Mouse (Mus musculus) limb, embryonic 11.5 days (tissue): Measurements from ENCODE around the gene 4930442H23Rik. TPM values are rescaled to one million over a fixed set of nuclear protein-coding genes. Genes with fewer than 3 reads are reported as not detected.
"Not testable (repeated sequence)": the region's sequence is repeated elsewhere in the genome, so short reads cannot be mapped to it uniquely, and the experiment has no call there.

ENCODE experiments used
- ATAC-seq: fragments of 200-750 bp; cut with Nextera tagmentation; 2 replicates; pipeline ENCODE4 v1.8.0; 2017; ENCODE audit warnings: low read depth; ENCODE audit not compliant: insufficient number of reproducible peaks, low FRiP score, low TSS enrichment
- DNase-seq: peaks from one replicate; pipeline ENCODE4 v3.0.0-alpha.2; 2015; ENCODE audit warnings: low spot score
- H3K27ac ChIP-seq: fragments of 300-500 bp; sonication (generic); replicated peaks from 2 replicates; pipeline ENCODE4 v1.5.1; 2014; ENCODE audit warnings: low read depth, mild to moderate bottlenecking, low read length
- H3K27me3 ChIP-seq: fragments of 300-500 bp; sonication (generic); 2 replicates; pipeline ENCODE4 v1.6.1; 2014; ENCODE audit warnings: mild to moderate bottlenecking, low read length, mixed read lengths; ENCODE audit not compliant: control insufficient read depth, insufficient read depth
- H3K36me3 ChIP-seq: fragments of 300-500 bp; sonication (generic); 2 replicates; pipeline ENCODE4 v1.6.1; 2014; ENCODE audit warnings: mild to moderate bottlenecking, low read length, moderate library complexity, mixed read lengths; ENCODE audit not compliant: control insufficient read depth, insufficient read depth
- H3K4me1 ChIP-seq: fragments of 300-500 bp; sonication (generic); 2 replicates; pipeline ENCODE4 v1.6.1; 2014; ENCODE audit warnings: low read length, mixed read lengths; ENCODE audit not compliant: control insufficient read depth, insufficient read depth
- H3K4me2 ChIP-seq: fragments of 300-500 bp; sonication (generic); 2 replicates; pipeline ENCODE4 v1.6.1; 2014; ENCODE audit warnings: low read depth, mild to moderate bottlenecking, moderate library complexity; ENCODE audit not compliant: severe bottlenecking
- H3K4me3 ChIP-seq: fragments of 300-500 bp; sonication (generic); 2 replicates; pipeline ENCODE4 v1.5.1; 2014; ENCODE audit warnings: low read depth, low read length
- H3K9ac ChIP-seq: fragments of 300-500 bp; sonication (generic); 2 replicates; pipeline ENCODE4 v1.6.1; 2014; ENCODE audit warnings: mild to moderate bottlenecking, low read length
- H3K9me3 ChIP-seq: fragments of 300-500 bp; sonication (generic); 2 replicates; pipeline ENCODE4 v1.6.1; 2016; ENCODE audit warnings: low read length; ENCODE audit not compliant: control insufficient read depth
- WGBS: fragments of 180-500 bp; shearing (Covaris S2); extraction: QIAGEN DNeasy Blood & Tissue Kit; methylation state at CpG from one replicate; pipeline ENCODE4 v1.1.7; 2014; 5-methylcytosine and 5-hydroxymethylcytosine counted together
- polyA plus RNA-seq: library from polyadenylated mRNA; unstranded; fragments of >200 nt; fragmentation: Nextera tagmentation; extraction: Ambion mirVana; gene quantifications from 2 replicates; pipeline ENCODE4 v1.2.1, GENCODE M21; 2014

Gene 4930442H23Rik
- polyA plus RNA-seq, 1 experiment from 2014 or later: not detected

- H3K4me2 ChIP-seq: peak overlapping the region; percentile 96
- ATAC-seq (no peak), DNase-seq (no peak)
- H3K27ac ChIP-seq: no peak overlapping the region
- H3K4me3 ChIP-seq: peak overlapping the region; percentile 89
- peak overlapping the region; percentile 99 for H3K9ac ChIP-seq
- 74% methylated on average over 14 of the region's 14 CpGs for WGBS
- H3K9me3 ChIP-seq: no peaks in the 10 kb centered on the region
- peaks cover 44% of the 10 kb centered on the region for H3K36me3 ChIP-seq
- H3K4me1 ChIP-seq: peaks cover 25% of the 10 kb centered on the region
- no peaks in the 10 kb centered on the region for H3K27me3 ChIP-seq
Observed at GRCm38 (mm10) chr10:81177958-81178712, 5.5 kb downstream of the 4930442H23Rik start.

GRCm38 (mm10) chr10:81177491-81177925 is 6.1 kb downstream of the 4930442H23Rik start:
- H3K27me3 ChIP-seq: no peaks in the 10 kb centered on the region
- no peaks in the 10 kb centered on the region for H3K9me3 ChIP-seq
- H3K4me3 ChIP-seq: peak overlapping the region; percentile 89
- DNase-seq (no peak), ATAC-seq (no peak)
- peak overlapping the region; percentile 99 for H3K9ac ChIP-seq
- H3K4me2 ChIP-seq: peak overlapping the region; percentile 96
- peaks cover 25% of the 10 kb centered on the region for H3K4me1 ChIP-seq
- H3K27ac ChIP-seq: peak overlapping the region; percentile 88; the same call in 1 of the 2 replicates
- 18% methylated on average over 16 of the region's 16 CpGs for WGBS
- peaks cover 44% of the 10 kb centered on the region for H3K36me3 ChIP-seq

GRCm38 (mm10) chr10:81176466-81177271 is 7.0 kb downstream of the 4930442H23Rik start, which contains the start of gene Eef2:
Eef2 (plus strand) TSS chr10:81176631.
- under 1% methylated on average over 77 of the region's 77 CpGs for WGBS
- Histone ChIP-seq H3K4me3 (peak within 1 kb of the TSS; percentile 89), H3K36me3 (peaks cover 40% of the 10 kb centered on the region), H3K27ac (peak within 1 kb of the TSS; percentile 88), H3K4me2 (peak within 1 kb of the TSS; percentile 96), H3K9me3 (no peaks in the 10 kb centered on the region), H3K9ac (peak within 1 kb of the TSS; percentile 99), H3K4me1 (peaks cover 25% of the 10 kb centered on the region), H3K27me3 (no peaks in the 10 kb centered on the region)
- DNase-seq (peak; percentile 99), ATAC-seq (peak; percentile 77)

GRCm38 (mm10) chr10:81175936-81176465 is 7.6 kb downstream of the 4930442H23Rik start:
- H3K4me3 ChIP-seq: peak overlapping the region; percentile 89
- H3K36me3 ChIP-seq: peaks cover 34% of the 10 kb centered on the region
- no peak for ATAC-seq
- H3K27me3 ChIP-seq: no peaks in the 10 kb centered on the region
- no peaks in the 10 kb centered on the region for H3K9me3 ChIP-seq
- H3K4me2 ChIP-seq: peak overlapping the region; percentile 36
- peak overlapping the region; percentile 43; the same call in 1 of the 2 replicates for H3K27ac ChIP-seq
- WGBS: 8% methylated on average over 13 of the region's 13 CpGs
- H3K4me1 ChIP-seq: peaks cover 22% of the 10 kb centered on the region
- no peak overlapping the region; the same call in 1 of the 2 replicates for H3K9ac ChIP-seq
- DNase-seq: no peak

GRCm38 (mm10) chr10:81175345-81175701 is 8.3 kb downstream of the 4930442H23Rik start:
- H3K4me2 ChIP-seq, H3K27me3 ChIP-seq, H3K9ac ChIP-seq, DNase-seq, H3K9me3 ChIP-seq, H3K4me3 ChIP-seq, ATAC-seq: not testable (repeated sequence)
- Histone ChIP-seq H3K4me1 (peaks cover 22% of the 10 kb centered on the region), H3K36me3 (peaks cover 27% of the 10 kb centered on the region), H3K27ac (peak overlapping the region; percentile 82; the same call in 1 of the 2 replicates)
- WGBS: 13% methylated on average over 4 of the region's 4 CpGs

- H3K4me1 ChIP-seq: peaks cover 22% of the 10 kb centered on the region
- peak overlapping the region; percentile 82 for H3K27ac ChIP-seq
- WGBS: 4% methylated on average over 29 of the region's 29 CpGs
Observed at GRCm38 (mm10) chr10:81174617-81175344, 8.9 kb downstream of the 4930442H23Rik start.

GRCm38 (mm10) chr10:81173132-81173531 is 10.5 kb downstream of the 4930442H23Rik start:
- H3K9ac ChIP-seq: peak overlapping the region; percentile 44
- H3K27me3 ChIP-seq: no peaks in the 10 kb centered on the region
- 5% methylated on average over 21 of the region's 21 CpGs for WGBS
- DNase-seq: peak; percentile 87
- H3K27ac ChIP-seq: peak overlapping the region; percentile 70; the same call in 1 of the 2 replicates
- H3K4me3 ChIP-seq: no peak overlapping the region
- H3K9me3 ChIP-seq: no peaks in the 10 kb centered on the region
- H3K4me1 ChIP-seq: peaks cover 17% of the 10 kb centered on the region
- ATAC-seq: no peak; the same call in 1 of the 2 replicates
- H3K4me2 ChIP-seq: peak overlapping the region; percentile 33
- H3K36me3 ChIP-seq: peaks cover 5% of the 10 kb centered on the region

More at GRCm38 (mm10) chr10:81174617-81175344, 8.9 kb downstream of the 4930442H23Rik start:
- Histone ChIP-seq H3K9ac (peak overlapping the region; percentile 68), H3K9me3 (no peaks in the 10 kb centered on the region), H3K36me3 (peaks cover 21% of the 10 kb centered on the region), H3K27me3 (no peaks in the 10 kb centered on the region), H3K4me2 (peak overlapping the region; percentile 52), H3K4me3 (peak overlapping the region; percentile 25)
- ATAC-seq (peak; percentile 66; the same call in 1 of the 2 replicates), DNase-seq (peak; percentile 97)
